Mouse (Mus musculus): Measurements from ENCODE around the gene Fbp1.
"Not testable (repeated sequence)": the region's sequence is repeated elsewhere in the genome, so short reads cannot be mapped to it uniquely, and the experiment has no call there.

Gene Fbp1

GRCm38 (mm10) chr13:62833341-62833740, 54.7 kb downstream of the Fbp1 start:
- DNase-seq (ENCODE audit: low read depth, low spot score), result no peak

GRCm38 (mm10) chr13:62832239-62832638, 55.8 kb downstream of the Fbp1 start:
- DNase-seq (ENCODE audit: low read depth, low spot score), result no peak

GRCm38 (mm10) chr13:62815705-62816104, 72.4 kb downstream of the Fbp1 start:
- not testable (repeated sequence) for DNase-seq (ENCODE audit: low read depth, low spot score)

Measured in mesoderm, embryonic 11.5 days (tissue).